Mouse (Mus musculus) MEL (cell line): ENCODE measurements at regions not wholly inside any gene's neighbourhood (a gene's known extent, or its start where the extent isn't known, plus 50 kb on each side); places are given as distances from the start of the nearest gene placed in this dataset.

Experiments
- DNase-seq: peaks from one replicate; pipeline ENCODE4 v3.0.0; 2011; ENCODE audit warnings: low read depth, low spot score
- H3K27ac ChIP-seq: 2 replicates; pipeline ENCODE4 v1.5.1; 2012; ENCODE audit warnings: low read depth, mild to moderate bottlenecking, control low read depth, low read length, moderate library complexity; ENCODE audit not compliant: control insufficient read depth
- H3K27me3 ChIP-seq, 2 experiments: fragments of 150-350 bp in 1 of 2; sonication (generic) in 1 of 2; 2 replicates each; pipeline ENCODE4 v1.6.1; 2012; ENCODE audit warnings: low read length in 2 of 2, mild to moderate bottlenecking in 2 of 2, improper control_type of control experiment in 1 of 2, moderate library complexity in 1 of 2; ENCODE audit not compliant: insufficient read depth in 2 of 2, control insufficient read depth in 1 of 2
- H3K36me3 ChIP-seq, 2 experiments: 2 replicates each; pipeline ENCODE4 v1.6.1; 2012 to 2014; ENCODE audit warnings: low read length in 2 of 2, improper control_type of control experiment in 1 of 2, inconsistent platforms in 1 of 2, mild to moderate bottlenecking in 1 of 2; ENCODE audit not compliant: insufficient read depth in 2 of 2, control insufficient read depth in 1 of 2
- H3K4me1 ChIP-seq, 2 experiments: fragments of 150-350 bp in 1 of 2; sonication (generic) in 1 of 2; 2 replicates each; pipeline ENCODE4 v1.6.1; 2012; ENCODE audit warnings: low read length in 2 of 2, improper control_type of control experiment in 1 of 2, mild to moderate bottlenecking in 1 of 2; ENCODE audit not compliant: insufficient read depth in 2 of 2, control insufficient read depth in 1 of 2
- H3K4me3 ChIP-seq, 2 experiments: fragments of 150-350 bp in 1 of 2; sonication (generic) in 1 of 2; 2 replicates each; pipeline ENCODE4 v1.5.1; 2012; ENCODE audit warnings: low read depth in 2 of 2, low read length in 2 of 2, mild to moderate bottlenecking in 2 of 2, moderate library complexity in 2 of 2, control low read depth in 1 of 2, improper control_type of control experiment in 1 of 2; ENCODE audit not compliant: control insufficient read depth in 1 of 2, insufficient read depth in 1 of 2
- H3K79me2 ChIP-seq: 2 replicates; pipeline ENCODE4 v1.6.1; 2012; ENCODE audit warnings: mild to moderate bottlenecking, low read length, moderate library complexity; ENCODE audit not compliant: control insufficient read depth, poor library complexity, insufficient read depth
- H3K9ac ChIP-seq: 2 replicates; pipeline ENCODE4 v1.6.1; 2012; ENCODE audit warnings: low read depth, mild to moderate bottlenecking, control low read depth, low read length, moderate library complexity; ENCODE audit not compliant: control insufficient read depth, poor library complexity, severe bottlenecking
- H3K9me3 ChIP-seq: fragments of 150-350 bp; sonication (generic); replicated peaks from 2 replicates; pipeline ENCODE4 v1.6.1; 2012; ENCODE audit warnings: mild to moderate bottlenecking, low read length, improper control_type of control experiment, moderate library complexity; ENCODE audit not compliant: insufficient read depth
- BHLHE40 ChIP-seq: IDR thresholded peaks from 2 replicates; pipeline ENCODE4 v1.6.1; 2012; ENCODE audit warnings: low read depth, mild to moderate bottlenecking, inconsistent platforms, low read length, improper control_type of control experiment, borderline replicate concordance
- CHD1 ChIP-seq: IDR thresholded peaks from 2 replicates; pipeline ENCODE4 v1.6.1; 2012; ENCODE audit warnings: low read depth, mild to moderate bottlenecking, inconsistent platforms, low read length, improper control_type of control experiment
- CTCF ChIP-seq, 3 experiments: IDR thresholded peaks in 2 of 3; conservative IDR thresholded peaks in 1 of 3; 2 replicates each; pipeline ENCODE4 v1.5.1; 2011 to 2012; ENCODE audit warnings: low read length in 3 of 3, low read depth in 2 of 3, mild to moderate bottlenecking in 2 of 3, improper control_type of control experiment in 1 of 3, inconsistent platforms in 1 of 3, mixed read lengths in 1 of 3, moderate library complexity in 1 of 3; ENCODE audit not compliant: control insufficient read depth in 1 of 3, insufficient read depth in 1 of 3, poor library complexity in 1 of 3, severe bottlenecking in 1 of 3
- E2F4 ChIP-seq: IDR thresholded peaks from 2 replicates; pipeline ENCODE4 v1.6.1; 2011; ENCODE audit warnings: low read depth, low read length, improper control_type of control experiment, borderline replicate concordance
- EP300 ChIP-seq, 2 experiments: IDR thresholded peaks; 2 replicates each; pipeline ENCODE4 v1.6.1; 2011; ENCODE audit warnings: improper control_type of control experiment in 2 of 2, low read length in 2 of 2, low read depth in 1 of 2, mild to moderate bottlenecking in 1 of 2
- ETS1 ChIP-seq: IDR thresholded peaks from 2 replicates; pipeline ENCODE4 v1.6.1; 2012; ENCODE audit warnings: low read depth, mild to moderate bottlenecking, inconsistent platforms, low read length, improper control_type of control experiment, moderate library complexity
- GABPA ChIP-seq: IDR thresholded peaks from 2 replicates; pipeline ENCODE4 v1.6.1; 2012; ENCODE audit warnings: low read depth, mild to moderate bottlenecking, inconsistent platforms, low read length, improper control_type of control experiment, moderate library complexity
- HCFC1 ChIP-seq: IDR thresholded peaks from 2 replicates; pipeline ENCODE4 v1.6.1; 2012; ENCODE audit warnings: low read depth, mild to moderate bottlenecking, inconsistent platforms, low read length, improper control_type of control experiment, moderate library complexity
- JUND ChIP-seq: IDR thresholded peaks from 2 replicates; pipeline ENCODE4 v1.6.1; 2011; ENCODE audit warnings: low read depth, mild to moderate bottlenecking, improper control_type of control experiment, low read length
- KAT2A ChIP-seq: conservative IDR thresholded peaks from 2 replicates; pipeline ENCODE4 v1.6.1; 2012; ENCODE audit warnings: low read depth, low read length, improper control_type of control experiment, inconsistent platforms
- MAZ ChIP-seq: IDR thresholded peaks from 2 replicates; pipeline ENCODE4 v1.6.1; 2012; ENCODE audit warnings: low read depth, mild to moderate bottlenecking, inconsistent platforms, low read length, improper control_type of control experiment
- MXI1 ChIP-seq: IDR thresholded peaks from 2 replicates; pipeline ENCODE4 v1.6.1; 2011; ENCODE audit warnings: mild to moderate bottlenecking, low read depth, low read length, improper control_type of control experiment
- MYB ChIP-seq: IDR thresholded peaks from 2 replicates; pipeline ENCODE4 v1.6.1; 2011; ENCODE audit warnings: mild to moderate bottlenecking, low read depth, low read length, improper control_type of control experiment
- NELFE ChIP-seq: IDR thresholded peaks from 2 replicates; pipeline ENCODE4 v1.6.1; 2011; ENCODE audit warnings: low read depth, low read length, improper control_type of control experiment
- POLR2A ChIP-seq, 2 experiments: IDR thresholded peaks; 2 replicates each; pipeline ENCODE4 v1.6.1; 2011 to 2012; ENCODE audit warnings: low read length in 2 of 2, mild to moderate bottlenecking in 2 of 2, control low read depth in 1 of 2, improper control_type of control experiment in 1 of 2, low read depth in 1 of 2, moderate library complexity in 1 of 2; ENCODE audit not compliant: control insufficient read depth in 1 of 2, insufficient read depth in 1 of 2, poor library complexity in 1 of 2
- POLR2AphosphoS2 ChIP-seq: IDR thresholded peaks from 2 replicates; pipeline ENCODE4 v1.6.1; 2011; ENCODE audit warnings: low read length, improper control_type of control experiment
- POLR2AphosphoS5 ChIP-seq: IDR thresholded peaks from 2 replicates; pipeline ENCODE4 v1.6.1; 2012; ENCODE audit warnings: low read depth, borderline replicate concordance, mild to moderate bottlenecking, inconsistent platforms, low read length, moderate library complexity, mixed read lengths
- RAD21 ChIP-seq: IDR thresholded peaks from 2 replicates; pipeline ENCODE4 v1.6.1; 2011; ENCODE audit warnings: mild to moderate bottlenecking, low read depth, low read length, improper control_type of control experiment
- RCOR1 ChIP-seq: IDR thresholded peaks from 2 replicates; pipeline ENCODE4 v1.6.1; 2012; ENCODE audit warnings: low read depth, mild to moderate bottlenecking, inconsistent platforms, low read length, improper control_type of control experiment
- SIN3A ChIP-seq: IDR thresholded peaks from 2 replicates; pipeline ENCODE4 v1.6.1; 2012; ENCODE audit warnings: low read length, improper control_type of control experiment, inconsistent platforms
- SMC3 ChIP-seq: IDR thresholded peaks from 2 replicates; pipeline ENCODE4 v1.6.1; 2011; ENCODE audit warnings: low read depth, low read length, improper control_type of control experiment
- TBP ChIP-seq: IDR thresholded peaks from 2 replicates; pipeline ENCODE4 v1.8.0; 2011; ENCODE audit warnings: low read depth, low read length, improper control_type of control experiment
- TCF12 ChIP-seq: IDR thresholded peaks from 2 replicates; pipeline ENCODE4 v1.6.1; 2014; ENCODE audit warnings: low read depth, mild to moderate bottlenecking, inconsistent platforms, low read length, improper control_type of control experiment, moderate library complexity
- USF1 ChIP-seq: IDR thresholded peaks from 2 replicates; pipeline ENCODE4 v1.6.1; 2014; ENCODE audit warnings: low read depth, mild to moderate bottlenecking, inconsistent platforms, low read length, improper control_type of control experiment, moderate library complexity
- USF2 ChIP-seq, 2 experiments: IDR thresholded peaks; 2 replicates each; pipeline ENCODE4 v1.6.1; 2011 to 2012; ENCODE audit warnings: improper control_type of control experiment in 2 of 2, low read length in 2 of 2, borderline replicate concordance in 1 of 2, inconsistent platforms in 1 of 2, low read depth in 1 of 2, mild to moderate bottlenecking in 1 of 2; ENCODE audit not compliant: insufficient read depth in 1 of 2
- ZMIZ1 ChIP-seq: IDR thresholded peaks from 2 replicates; pipeline ENCODE4 v1.6.1; 2012; ENCODE audit warnings: low read depth, mild to moderate bottlenecking, inconsistent platforms, low read length, improper control_type of control experiment, moderate library complexity
- ZNF384 ChIP-seq: IDR thresholded peaks from 2 replicates; pipeline ENCODE4 v1.6.1; 2012; ENCODE audit warnings: low read depth, mild to moderate bottlenecking, inconsistent platforms, low read length, improper control_type of control experiment

- no peak for TF ChIP-seq RAD21
- no peak for TF ChIP-seq NELFE
- no peak for TF ChIP-seq POLR2A (IDR thresholded peaks at IDR 0.05; ENCODE audit: control insufficient read depth in 1 of 2, insufficient read depth in 1 of 2, low read depth in 1 of 2, low read length in 2 of 2, poor library complexity in 1 of 2)
- TF ChIP-seq MAZ: no peak
- no peak for TF ChIP-seq USF2 (IDR thresholded peaks at IDR 0.05; ENCODE audit: borderline replicate concordance in 1 of 2, insufficient read depth in 1 of 2, low read depth in 1 of 2, low read length in 2 of 2)
- no peak for TF ChIP-seq E2F4
- no peak for TF ChIP-seq USF1
- TF ChIP-seq BHLHE40: no peak
- TF ChIP-seq ZNF384: no peak
- TF ChIP-seq TBP: no peak
- TF ChIP-seq POLR2AphosphoS2: no peak
- TF ChIP-seq GABPA: no peak
- TF ChIP-seq JUND: no peak
- no peak for TF ChIP-seq ZMIZ1
- no peak for TF ChIP-seq MYB
- no peak for TF ChIP-seq RCOR1
- TF ChIP-seq KAT2A: no peak
- TF ChIP-seq POLR2AphosphoS5: no peak
- no peak for TF ChIP-seq HCFC1
- no peak for TF ChIP-seq CTCF (IDR thresholded peaks at IDR 0.05 in 2 of 3, conservative IDR thresholded peaks at IDR 0.05 in 1 of 3; ENCODE audit: control insufficient read depth in 1 of 3, insufficient read depth in 1 of 3, low read depth in 2 of 3, low read length in 3 of 3, poor library complexity in 1 of 3, severe bottlenecking in 1 of 3)
- Histone ChIP-seq H3K9me3 (no peaks in the 10 kb centered on the region), H3K36me3 (no peaks in the 10 kb centered on the region), H3K27ac (no peak overlapping the region), H3K79me2 (no peaks in the 10 kb centered on the region), H3K27me3 (no peaks in the 10 kb centered on the region), H3K4me3 (no peak overlapping the region), H3K4me1 (no peaks in the 10 kb centered on the region), H3K9ac (no peak overlapping the region)
- DNase-seq: no peak
Observed at GRCm38 (mm10) chr1:12500442-12500841, 1086.5 kb downstream of the A830018L16Rik start.

GRCm38 (mm10) chr1:12507997-12508396 lies 1094.1 kb downstream of the A830018L16Rik start:
- Histone ChIP-seq H3K36me3 (no peaks in the 10 kb centered on the region), H3K9me3 (no peaks in the 10 kb centered on the region), H3K9ac (no peak overlapping the region), H3K27ac (no peak overlapping the region), H3K79me2 (no peaks in the 10 kb centered on the region), H3K4me3 (no peak overlapping the region), H3K4me1 (no peaks in the 10 kb centered on the region), H3K27me3 (no peaks in the 10 kb centered on the region)
- no peak for DNase-seq
- TF ChIP-seq TBP (no peak), TCF12 (no peak), CHD1 (no peak), SIN3A (no peak), MXI1 (no peak), GABPA (no peak), EP300 (IDR thresholded peaks at IDR 0.05; ENCODE audit: low read depth in 1 of 2, low read length in 2 of 2) (no peak), SMC3 (no peak), ETS1 (no peak), NELFE (no peak), CTCF (IDR thresholded peaks at IDR 0.05 in 2 of 3, conservative IDR thresholded peaks at IDR 0.05 in 1 of 3; ENCODE audit: control insufficient read depth in 1 of 3, insufficient read depth in 1 of 3, low read depth in 2 of 3, low read length in 3 of 3, poor library complexity in 1 of 3, severe bottlenecking in 1 of 3) (no peak), POLR2AphosphoS5 (no peak)
